21 mouse cellular contexts compared by ENCODE assay signal in genomic region chr11:121006184-121006583, GRCm38 (mm10). TPM values are rescaled to one million over a fixed set of nuclear protein-coding genes. Genes with fewer than 3 reads are reported as not detected.
"Had no signal": no experiment of that assay in that cellular context is flagged by ENCODE, and none has a peak within 500 bp of the region (broad histone marks: within the 10 kb centered on the region; RNA-seq: fewer than 3 reads in every experiment).

No protein-coding gene starts in this region.

- H3K9ac ChIP-seq: neural tube, embryonic 13.5 days; neural tube, embryonic 15.5 days; stomach, embryonic 15.5 days had no signal

- H3K27ac ChIP-seq: neural tube, embryonic 13.5 days; neural tube, embryonic 15.5 days; stomach, embryonic 15.5 days; stomach, postnatal 0 days had no signal

- H3K36me3 ChIP-seq: neural tube, embryonic 13.5 days; neural tube, embryonic 15.5 days; stomach, embryonic 15.5 days had no signal

- H3K4me2 ChIP-seq: neural tube, embryonic 13.5 days; neural tube, embryonic 15.5 days; stomach, embryonic 15.5 days had no signal

- DNase-seq: retina, postnatal 1 day; right cerebral cortex, adult 18-20 months; right cerebral cortex, postnatal 14 days; right cerebral cortex, postnatal 25 days; right cerebral cortex, postnatal 4 days; spleen, adult 18-20 months; thymus, adult 18-20 months; thymus, adult 2 months; thymus, postnatal 14 days; thymus, postnatal 25 days; thymus, postnatal 36 days; thymus, postnatal 4 days had no signal

- H3K4me3 ChIP-seq: neural tube, embryonic 13.5 days; neural tube, embryonic 15.5 days; stomach, embryonic 15.5 days had no signal

- H3K9me3 ChIP-seq: neural tube, embryonic 13.5 days; neural tube, embryonic 15.5 days; stomach, embryonic 15.5 days had no signal

- H3K27me3 ChIP-seq: neural tube, embryonic 13.5 days; neural tube, embryonic 15.5 days; stomach, embryonic 15.5 days had no signal

- H3K4me1 ChIP-seq: neural tube, embryonic 13.5 days had no signal

RNA-seq across cellular contexts. Expression of gene Cd7, which starts 33.0 kb away (rescaled TPM):
- polyA plus RNA-seq: neural tube, embryonic 14.5 days; neural tube, embryonic 15.5 days had no signal

RNA-seq across cellular contexts. Expression of gene Sectm1b, which starts 57.2 kb away (rescaled TPM):
- total RNA-seq: neutrophil, adult 5-6 weeks had no signal
- polyA plus RNA-seq: neural tube, embryonic 13.5 days; neural tube, embryonic 14.5 days; neural tube, embryonic 15.5 days; spleen, adult 2 months; testis, adult 2 months; urinary bladder, adult 2 months had no signal
